Mouse (Mus musculus) intestine, embryonic 14.5 days (tissue): ENCODE data around the gene Usp47. TPM values are rescaled to one million over a fixed set of nuclear protein-coding genes. Genes with fewer than 3 reads are reported as not detected.

Source experiments
- ATAC-seq: fragments of 200-750 bp; cut with Nextera tagmentation; replicated peaks from 2 replicates; pipeline ENCODE4 v1.8.0; 2017; ENCODE audit warnings: low read depth, moderate number of reproducible peaks, moderate TSS enrichment, moderate library complexity; ENCODE audit not compliant: low FRiP score, low TSS enrichment
- DNase-seq: peaks from one replicate; pipeline ENCODE4 v3.0.0-alpha.2; 2018; ENCODE audit warnings: low spot score
- H3K27ac ChIP-seq: fragments of 300-500 bp; sonication (generic); 2 replicates; pipeline ENCODE4 v1.5.1; 2014; ENCODE audit warnings: low read depth, mild to moderate bottlenecking, control low read depth
- H3K27me3 ChIP-seq: fragments of 300-500 bp; sonication (generic); replicated peaks from 2 replicates; pipeline ENCODE4 v1.6.1; 2014; ENCODE audit warnings: low read length, control low read depth; ENCODE audit not compliant: control insufficient read depth, insufficient read depth
- H3K36me3 ChIP-seq: fragments of 300-500 bp; sonication (generic); 2 replicates; pipeline ENCODE4 v1.6.1; 2014; ENCODE audit warnings: low read length, control low read depth; ENCODE audit not compliant: control insufficient read depth, insufficient read depth
- H3K4me1 ChIP-seq: fragments of 300-500 bp; sonication (generic); replicated peaks from 2 replicates; pipeline ENCODE4 v1.6.1; 2014; ENCODE audit warnings: low read length, control low read depth, mixed read lengths; ENCODE audit not compliant: control insufficient read depth, insufficient read depth
- H3K4me2 ChIP-seq: fragments of 300-500 bp; sonication (generic); 2 replicates; pipeline ENCODE4 v1.6.1; 2014; ENCODE audit warnings: low read length
- H3K4me3 ChIP-seq: fragments of 300-500 bp; sonication (generic); 2 replicates; pipeline ENCODE4 v1.5.1; 2014; ENCODE audit warnings: low read depth, low read length, control low read depth, mixed read lengths
- H3K9ac ChIP-seq: fragments of 300-500 bp; sonication (generic); 2 replicates; pipeline ENCODE4 v1.6.1; 2014; ENCODE audit warnings: mild to moderate bottlenecking, low read length
- H3K9me3 ChIP-seq: fragments of 300-500 bp; sonication (generic); 2 replicates; pipeline ENCODE4 v1.6.1; 2016; ENCODE audit warnings: low read length, control low read depth; ENCODE audit not compliant: control insufficient read depth
- WGBS: fragments of 180-500 bp; shearing (Covaris S2); extraction: QIAGEN DNeasy Blood & Tissue Kit; methylation state at CpG from one replicate; pipeline ENCODE4 v1.1.7; 2014; 5-methylcytosine and 5-hydroxymethylcytosine counted together
- polyA plus RNA-seq: library from polyadenylated mRNA; unstranded; fragments of >200 nt; fragmentation: Nextera tagmentation; extraction: Ambion mirVana; gene quantifications from 2 replicates; pipeline ENCODE4 v1.2.1, GENCODE M21; 2014

The Usp47 gene
- polyA plus RNA-seq, 1 experiment from 2014 or later: 82.1 TPM

- 1% methylated on average over 23 of the region's 23 CpGs for WGBS
- H3K36me3 ChIP-seq: no peaks in the 10 kb centered on the region
- ATAC-seq (peak; percentile 51; the same call in 1 of the 2 replicates), DNase-seq (peak; percentile 77)
- H3K4me1 ChIP-seq: peaks cover 33% of the 10 kb centered on the region
- H3K9ac ChIP-seq: peak overlapping the region; percentile 61
- H3K27ac ChIP-seq: peak overlapping the region; percentile 80
- H3K9me3 ChIP-seq: no peaks in the 10 kb centered on the region
- H3K4me3 ChIP-seq: peak overlapping the region; percentile 56
- H3K4me2 ChIP-seq: peak overlapping the region; percentile 42
- no peaks in the 10 kb centered on the region for H3K27me3 ChIP-seq
These were observed 135.0 kb downstream of the Usp47 start for GRCm38 (mm10) chr7:112158316-112158741.

- peak within 1 kb of the TSS; percentile 80 for H3K27ac ChIP-seq
- DNase-seq: no peak
These were observed 135.6 kb downstream of the Usp47 start, which contains the start of gene Dkk3 for GRCm38 (mm10) chr7:112158942-112159341. Gene Dkk3 (minus strand): TSS chr7:112159057.

GRCm38 (mm10) chr7:112159835-112160234, 136.5 kb downstream of the Usp47 start:
- Histone ChIP-seq H3K4me2 (no peak overlapping the region), H3K9ac (no peak overlapping the region), H3K4me3 (no peak overlapping the region), H3K36me3 (no peaks in the 10 kb centered on the region), H3K27ac (no peak overlapping the region), H3K4me1 (peaks cover 26% of the 10 kb centered on the region), H3K9me3 (no peaks in the 10 kb centered on the region), H3K27me3 (no peaks in the 10 kb centered on the region)
- no peak for DNase-seq
- ATAC-seq: no peak
- 43% methylated on average over 5 of the region's 6 CpGs for WGBS

More at GRCm38 (mm10) chr7:112158942-112159341, 135.6 kb downstream of the Usp47 start, which contains the start of gene Dkk3:
- Histone ChIP-seq H3K9me3 (no peaks in the 10 kb centered on the region), H3K36me3 (no peaks in the 10 kb centered on the region), H3K27me3 (no peaks in the 10 kb centered on the region), H3K4me3 (peak within 1 kb of the TSS; percentile 56), H3K4me1 (peaks cover 31% of the 10 kb centered on the region), H3K4me2 (peak within 1 kb of the TSS; percentile 42), H3K9ac (peak within 1 kb of the TSS; percentile 61)
- ATAC-seq: peak; percentile 53; the same call in 1 of the 2 replicates
- WGBS: 3% methylated on average over 21 of the region's 21 CpGs

Other genes starting within 250 kb of the Usp47 start
- 18.8 and 23.8 TPM in 2 replicates for gene Galnt18, start 243.5 kb upstream of the Usp47 start, polyA plus RNA-seq
- 22.9 and 27.4 TPM in 2 replicates for gene Dkk3, start 135.6 kb downstream of the Usp47 start, polyA plus RNA-seq
- gene Mical2, start 202.4 kb downstream of the Usp47 start, polyA plus RNA-seq: 16.6 and 18.2 TPM in 2 replicates